Mouse (Mus musculus) heart, embryonic 10.5 days (tissue): ENCODE results near the gene Klhdc7a. TPM values are rescaled to one million over a fixed set of nuclear protein-coding genes. Genes with fewer than 3 reads are reported as not detected.

Experiments used
- microRNA counts: library from miRNA; unstranded; fragments of <30 nt; microRNA quantifications from one replicate; lab custom pipeline; 2017
- microRNA-seq: library from miRNA; unstranded; fragments of <30 nt; microRNA quantifications from one replicate; pipeline ENCODE4, GENCODE M21; 2017
- polyA plus RNA-seq: library from polyadenylated mRNA; unstranded; fragments of >200 nt; fragmentation: Nextera tagmentation; extraction: Ambion mirVana; gene quantifications from 2 replicates; pipeline ENCODE4 v1.2.1, GENCODE M21; 2016

Gene Klhdc7a
- polyA plus RNA-seq, 1 experiment from 2014 or later, result 0.09 TPM

MicroRNAs within 50 kb of the gene (microRNA counts, 519-probe panel; counts per million panel counts)
- not detected for microRNA mmu-miR-2139 (lab: Ali Mortazavi, UCI)

Small RNA genes lying within 50 kb of the gene (microRNA-seq; reads per million reads assigned to microRNA genes)
- not detected for gene Mir2139

Other genes starting within 250 kb of the Klhdc7a start
- gene Pax7, start 134.5 kb downstream of the Klhdc7a start, polyA plus RNA-seq, result 0.03 TPM in 1 of 2 replicates, not detected in the other